Mouse (Mus musculus): Measurements from ENCODE around the gene Mef2a. TPM values are rescaled to one million over a fixed set of nuclear protein-coding genes. Genes with fewer than 3 reads are reported as not detected.

The Mef2a gene
- polyA plus RNA-seq, 1 experiment: 60.6 TPM

DNA sequence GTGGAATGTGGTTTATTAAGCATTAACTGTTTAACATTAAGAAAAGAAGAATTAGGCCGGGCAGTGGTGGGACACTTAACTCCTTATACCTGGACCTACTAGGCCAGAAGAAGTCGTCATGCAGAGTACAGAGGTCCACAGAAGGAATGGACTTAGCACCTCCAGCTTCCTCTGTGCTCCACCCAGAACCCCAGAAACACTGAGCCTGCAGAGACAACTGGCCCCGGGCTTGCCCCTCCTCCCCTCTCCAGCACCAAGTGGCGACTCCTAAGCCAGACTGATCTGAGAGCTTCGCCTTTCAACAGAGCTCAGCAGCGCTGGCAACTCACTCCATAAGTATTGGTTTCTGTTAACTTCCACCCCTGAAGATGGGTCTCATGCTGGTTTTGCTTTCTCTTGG lies 165.0 kb downstream of the Mef2a start:
- TF ChIP-seq POLR2A (IDR thresholded peaks at IDR 0.05; ENCODE audit: extremely low read depth, insufficient read depth, low read length) (no peak), CTCF (IDR thresholded peaks at IDR 0.05; ENCODE audit: extremely low read depth, insufficient read depth, low read length) (no peak)
- H3K4me3 ChIP-seq (ENCODE audit: insufficient read depth, low read length): no peak overlapping the region
- H3K4me1 ChIP-seq (ENCODE audit: control insufficient read depth, insufficient read depth, low read length): no peaks in the 10 kb centered on the region
- H3K27ac ChIP-seq (ENCODE audit: insufficient read depth, low read length): no peak overlapping the region

DNA sequence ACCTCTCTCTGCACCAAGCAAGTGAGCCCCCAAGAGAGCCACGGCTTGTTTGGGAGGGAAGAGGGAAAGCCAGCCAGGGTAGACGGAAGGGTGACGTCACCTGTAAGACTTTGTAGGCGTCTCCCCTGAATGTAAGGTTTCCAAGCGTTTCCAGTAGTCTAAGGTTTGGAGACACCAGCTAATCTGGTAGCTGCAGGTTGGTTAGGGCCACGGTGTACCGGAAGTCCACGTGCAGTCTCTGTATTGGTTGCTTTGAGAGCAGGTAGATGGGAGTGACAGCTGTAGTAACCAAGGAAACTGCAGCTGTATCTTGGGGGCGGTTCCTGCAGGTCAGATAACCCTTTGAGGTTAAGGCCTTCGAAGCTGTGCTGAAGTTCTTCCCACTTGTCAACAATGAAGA lies 166.2 kb downstream of the Mef2a start:
- no peaks in the 10 kb centered on the region for H3K4me1 ChIP-seq (ENCODE audit: control insufficient read depth, insufficient read depth, low read length)
- no peak overlapping the region for H3K27ac ChIP-seq (ENCODE audit: insufficient read depth, low read length)
- TF ChIP-seq POLR2A (IDR thresholded peaks at IDR 0.05; ENCODE audit: extremely low read depth, insufficient read depth, low read length): no peak
- TF ChIP-seq CTCF (IDR thresholded peaks at IDR 0.05; ENCODE audit: extremely low read depth, insufficient read depth, low read length): no peak
- H3K4me3 ChIP-seq (ENCODE audit: insufficient read depth, low read length): no peak overlapping the region

DNA sequence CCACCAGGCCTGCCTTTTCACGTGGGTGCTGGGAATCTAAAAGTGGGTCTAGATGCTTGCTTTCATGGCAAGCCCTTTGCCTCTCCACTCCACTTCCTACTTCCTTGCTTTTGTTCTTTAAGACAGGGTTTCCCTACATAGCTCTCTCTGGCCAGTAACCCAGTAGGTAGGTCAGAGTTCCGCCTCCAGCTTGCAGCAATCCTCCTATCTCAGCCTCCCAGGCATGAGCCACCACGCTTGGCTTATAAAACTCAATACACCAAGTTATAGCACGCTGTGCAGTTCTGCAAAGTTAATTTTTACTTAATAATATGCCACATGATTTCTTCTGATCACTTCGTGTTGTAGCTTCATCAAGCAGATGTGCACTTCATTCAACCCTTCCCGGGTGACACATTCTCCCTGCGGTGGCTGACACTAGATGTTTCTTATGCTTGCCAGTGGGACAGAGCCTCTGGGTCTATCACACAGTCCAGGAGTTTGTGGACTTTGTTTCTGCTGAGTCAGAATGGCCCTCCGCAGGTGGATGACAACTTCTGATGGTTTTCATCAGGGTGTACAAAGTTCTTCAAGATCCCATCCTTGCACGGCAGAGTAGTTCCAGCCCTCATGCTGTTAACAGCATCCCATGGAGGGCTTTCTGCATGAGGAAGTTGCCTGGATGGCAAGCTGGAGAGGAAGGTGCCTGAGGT lies 166.8 kb downstream of the Mef2a start:
- TF ChIP-seq CTCF (IDR thresholded peaks at IDR 0.05; ENCODE audit: extremely low read depth, insufficient read depth, low read length) (no peak), POLR2A (IDR thresholded peaks at IDR 0.05; ENCODE audit: extremely low read depth, insufficient read depth, low read length) (no peak)
- Histone ChIP-seq H3K4me1 (ENCODE audit: control insufficient read depth, insufficient read depth, low read length) (no peaks in the 10 kb centered on the region), H3K27ac (ENCODE audit: insufficient read depth, low read length) (no peak overlapping the region), H3K4me3 (ENCODE audit: insufficient read depth, low read length) (no peak overlapping the region)

DNA sequence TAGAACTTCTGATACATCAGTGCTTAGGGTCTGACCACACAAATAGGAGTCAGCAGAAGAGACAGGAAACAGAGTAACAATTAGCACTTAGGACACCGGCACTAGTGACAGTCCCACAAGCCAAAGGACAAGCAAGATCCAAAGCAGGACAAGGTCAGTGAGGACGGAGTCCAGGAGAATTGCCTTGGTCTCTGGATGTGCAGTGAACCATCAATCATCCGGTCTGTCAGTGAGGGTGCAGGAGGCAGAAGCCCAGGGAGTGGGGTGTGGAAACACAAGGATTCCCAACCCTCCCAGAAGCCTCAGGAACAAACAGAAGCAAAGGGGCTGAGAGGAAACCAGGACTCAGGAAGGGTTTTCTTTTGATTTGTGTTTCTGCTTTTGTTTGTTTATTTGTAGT lies 169.0 kb downstream of the Mef2a start:
- TF ChIP-seq CTCF (IDR thresholded peaks at IDR 0.05; ENCODE audit: extremely low read depth, insufficient read depth, low read length) (no peak), POLR2A (IDR thresholded peaks at IDR 0.05; ENCODE audit: extremely low read depth, insufficient read depth, low read length) (no peak)
- no peak overlapping the region for H3K27ac ChIP-seq (ENCODE audit: insufficient read depth, low read length)
- no peaks in the 10 kb centered on the region for H3K4me1 ChIP-seq (ENCODE audit: control insufficient read depth, insufficient read depth, low read length)
- no peak overlapping the region for H3K4me3 ChIP-seq (ENCODE audit: insufficient read depth, low read length)

DNA sequence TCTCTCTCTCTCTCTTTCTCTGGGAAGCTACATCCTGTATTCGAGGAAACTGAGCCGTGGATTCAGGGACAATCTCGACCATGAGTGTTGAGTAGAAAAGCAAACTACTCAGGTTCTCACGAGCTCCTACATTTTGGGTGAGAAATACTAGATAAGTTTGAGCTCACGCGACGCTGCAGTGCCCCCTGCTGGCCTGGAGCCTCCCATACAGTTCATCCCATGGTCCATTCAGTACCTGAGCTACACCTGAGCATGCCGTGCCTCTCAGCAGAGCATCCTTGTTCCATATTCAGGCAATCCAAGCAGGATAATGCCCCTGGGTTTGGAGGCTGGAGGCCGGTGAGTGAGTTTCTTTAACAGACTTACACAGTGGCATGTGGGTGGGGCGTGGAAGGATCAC lies 173.2 kb downstream of the Mef2a start:
- H3K4me1 ChIP-seq (ENCODE audit: control insufficient read depth, insufficient read depth, low read length): no peaks in the 10 kb centered on the region
- H3K27ac ChIP-seq (ENCODE audit: insufficient read depth, low read length): no peak overlapping the region
- no peak overlapping the region for H3K4me3 ChIP-seq (ENCODE audit: insufficient read depth, low read length)
- no peak for TF ChIP-seq POLR2A (IDR thresholded peaks at IDR 0.05; ENCODE audit: extremely low read depth, insufficient read depth, low read length)
- peak; percentile 91 for TF ChIP-seq CTCF (IDR thresholded peaks at IDR 0.05; ENCODE audit: extremely low read depth, insufficient read depth, low read length)

DNA sequence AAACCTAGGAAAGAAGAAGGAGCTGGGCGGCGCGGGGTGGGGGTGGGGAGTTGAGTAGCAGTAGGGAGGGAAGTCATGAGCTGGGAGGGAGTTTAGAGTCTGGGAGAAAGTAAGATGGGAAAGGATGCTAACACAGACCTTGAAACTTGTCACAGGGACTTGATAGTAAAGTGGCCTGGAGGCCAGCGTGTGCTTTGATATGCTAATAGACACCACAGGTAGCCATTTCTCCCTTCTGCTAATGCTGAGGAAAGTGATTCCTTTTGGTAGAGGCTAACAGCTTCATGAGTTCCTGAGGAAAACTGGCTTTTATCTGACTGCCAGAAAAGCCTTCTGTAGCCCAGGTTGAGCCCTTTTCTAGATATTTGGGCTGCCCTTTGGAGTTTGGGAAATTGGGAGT lies 188.9 kb downstream of the Mef2a start:
- no peak overlapping the region for H3K4me3 ChIP-seq (ENCODE audit: insufficient read depth, low read length)
- H3K4me1 ChIP-seq (ENCODE audit: control insufficient read depth, insufficient read depth, low read length): no peaks in the 10 kb centered on the region
- no peak overlapping the region for H3K27ac ChIP-seq (ENCODE audit: insufficient read depth, low read length)
- TF ChIP-seq CTCF (IDR thresholded peaks at IDR 0.05; ENCODE audit: extremely low read depth, insufficient read depth, low read length): no peak
- no peak for TF ChIP-seq POLR2A (IDR thresholded peaks at IDR 0.05; ENCODE audit: extremely low read depth, insufficient read depth, low read length)

Other genes starting within 250 kb of the Mef2a start
- 55.7 and 55.8 TPM in 2 replicates for gene Lysmd4, start 150.3 kb downstream of the Mef2a start, polyA plus RNA-seq (2012; rRNA removed)

Data from cortical plate, adult 2 months (tissue).